Mouse (Mus musculus): ENCODE data around the gene Wwtr1. TPM values are rescaled to one million over a fixed set of nuclear protein-coding genes. Genes with fewer than 3 reads are reported as not detected.

The Wwtr1 gene
- polyA plus RNA-seq, 1 experiment from 2014 or later = 17.7 TPM

- Histone ChIP-seq H3K4me3 (ENCODE audit: low read length) (no peak overlapping the region), H3K9ac (ENCODE audit: low read depth, low read length) (no peak overlapping the region), H3K4me2 (replicated peaks; ENCODE audit: low read depth, low read length) (no peak overlapping the region), H3K27ac (ENCODE audit: low read depth, low read length) (no peak overlapping the region), H3K4me1 (ENCODE audit: control insufficient read depth, insufficient read depth, low read length) (peaks cover 9% of the 10 kb centered on the region), H3K9me3 (ENCODE audit: control insufficient read depth, low read length) (no peaks in the 10 kb centered on the region), H3K27me3 (ENCODE audit: control insufficient read depth, insufficient read depth, low read length) (no peaks in the 10 kb centered on the region), H3K36me3 (ENCODE audit: control insufficient read depth, insufficient read depth, low read length) (no peaks in the 10 kb centered on the region)
- 75% methylated on average over 18 of the region's 18 CpGs for WGBS
- ATAC-seq (ENCODE audit: low FRiP score, low TSS enrichment) = no peak
These were observed 63.7 kb downstream of the Wwtr1 start for GRCm38 (mm10) chr3:57511816-57512586.

- no peaks in the 10 kb centered on the region for H3K27me3 ChIP-seq (ENCODE audit: control insufficient read depth, insufficient read depth, low read length)
- no peak overlapping the region for H3K9ac ChIP-seq (ENCODE audit: low read depth, low read length)
- WGBS = 87% methylated on average over 7 of the region's 7 CpGs
- no peaks in the 10 kb centered on the region for H3K9me3 ChIP-seq (ENCODE audit: control insufficient read depth, low read length)
- peaks cover 9% of the 10 kb centered on the region for H3K4me1 ChIP-seq (ENCODE audit: control insufficient read depth, insufficient read depth, low read length)
- H3K4me2 ChIP-seq (replicated peaks; ENCODE audit: low read depth, low read length) = no peak overlapping the region
- no peak for ATAC-seq (ENCODE audit: low FRiP score, low TSS enrichment)
- H3K4me3 ChIP-seq (ENCODE audit: low read length) = no peak overlapping the region
- no peaks in the 10 kb centered on the region for H3K36me3 ChIP-seq (ENCODE audit: control insufficient read depth, insufficient read depth, low read length)
- no peak overlapping the region for H3K27ac ChIP-seq (ENCODE audit: low read depth, low read length)
These were observed 65.6 kb downstream of the Wwtr1 start for GRCm38 (mm10) chr3:57509945-57510675.

GRCm38 (mm10) chr3:57505991-57506390, 69.7 kb downstream of the Wwtr1 start:
- no peaks in the 10 kb centered on the region for H3K27me3 ChIP-seq (ENCODE audit: control insufficient read depth, insufficient read depth, low read length)
- no peak overlapping the region for H3K4me3 ChIP-seq (ENCODE audit: low read length)
- WGBS = 87% methylated on average over 10 of the region's 10 CpGs
- H3K4me2 ChIP-seq (replicated peaks; ENCODE audit: low read depth, low read length) = no peak overlapping the region
- no peak for ATAC-seq (ENCODE audit: low FRiP score, low TSS enrichment)
- no peaks in the 10 kb centered on the region for H3K4me1 ChIP-seq (ENCODE audit: control insufficient read depth, insufficient read depth, low read length)
- H3K36me3 ChIP-seq (ENCODE audit: control insufficient read depth, insufficient read depth, low read length) = peaks cover 6% of the 10 kb centered on the region; the same call in 1 of the 2 replicates
- H3K27ac ChIP-seq (ENCODE audit: low read depth, low read length) = no peak overlapping the region
- no peak overlapping the region for H3K9ac ChIP-seq (ENCODE audit: low read depth, low read length)
- no peaks in the 10 kb centered on the region for H3K9me3 ChIP-seq (ENCODE audit: control insufficient read depth, low read length)

- Histone ChIP-seq H3K27me3 (ENCODE audit: control insufficient read depth, insufficient read depth, low read length) (no peaks in the 10 kb centered on the region), H3K27ac (ENCODE audit: low read depth, low read length) (no peak overlapping the region), H3K9ac (ENCODE audit: low read depth, low read length) (no peak overlapping the region), H3K4me2 (replicated peaks; ENCODE audit: low read depth, low read length) (no peak overlapping the region), H3K9me3 (ENCODE audit: control insufficient read depth, low read length) (no peaks in the 10 kb centered on the region), H3K4me3 (ENCODE audit: low read length) (no peak overlapping the region), H3K4me1 (ENCODE audit: control insufficient read depth, insufficient read depth, low read length) (no peaks in the 10 kb centered on the region), H3K36me3 (ENCODE audit: control insufficient read depth, insufficient read depth, low read length) (peaks cover 9% of the 10 kb centered on the region; the same call in 1 of the 2 replicates)
- ATAC-seq (ENCODE audit: low FRiP score, low TSS enrichment) = no peak
- 30% methylated on average over 2 of the region's 2 CpGs for WGBS
These were observed 71.0 kb downstream of the Wwtr1 start for GRCm38 (mm10) chr3:57504756-57505155.

GRCm38 (mm10) chr3:57501596-57502220, 74.0 kb downstream of the Wwtr1 start:
- peaks cover 9% of the 10 kb centered on the region; the same call in 1 of the 2 replicates for H3K36me3 ChIP-seq (ENCODE audit: control insufficient read depth, insufficient read depth, low read length)
- H3K9ac ChIP-seq (ENCODE audit: low read depth, low read length) = no peak overlapping the region
- no peak overlapping the region for H3K4me2 ChIP-seq (replicated peaks; ENCODE audit: low read depth, low read length)
- H3K4me1 ChIP-seq (ENCODE audit: control insufficient read depth, insufficient read depth, low read length) = no peaks in the 10 kb centered on the region
- no peak for ATAC-seq (ENCODE audit: low FRiP score, low TSS enrichment)
- H3K27ac ChIP-seq (ENCODE audit: low read depth, low read length) = no peak overlapping the region
- no peaks in the 10 kb centered on the region for H3K9me3 ChIP-seq (ENCODE audit: control insufficient read depth, low read length)
- H3K27me3 ChIP-seq (ENCODE audit: control insufficient read depth, insufficient read depth, low read length) = no peaks in the 10 kb centered on the region
- H3K4me3 ChIP-seq (ENCODE audit: low read length) = no peak overlapping the region
- WGBS = 80% methylated on average over 10 of the region's 10 CpGs

GRCm38 (mm10) chr3:57500846-57501245, 74.9 kb downstream of the Wwtr1 start:
- no peaks in the 10 kb centered on the region for H3K27me3 ChIP-seq (ENCODE audit: control insufficient read depth, insufficient read depth, low read length)
- no peak overlapping the region for H3K4me2 ChIP-seq (replicated peaks; ENCODE audit: low read depth, low read length)
- H3K9ac ChIP-seq (ENCODE audit: low read depth, low read length) = no peak overlapping the region
- H3K4me1 ChIP-seq (ENCODE audit: control insufficient read depth, insufficient read depth, low read length) = no peaks in the 10 kb centered on the region
- H3K27ac ChIP-seq (ENCODE audit: low read depth, low read length) = no peak overlapping the region
- no peak for ATAC-seq (ENCODE audit: low FRiP score, low TSS enrichment)
- 92% methylated on average over 9 of the region's 9 CpGs for WGBS
- peaks cover 9% of the 10 kb centered on the region; the same call in 1 of the 2 replicates for H3K36me3 ChIP-seq (ENCODE audit: control insufficient read depth, insufficient read depth, low read length)
- H3K4me3 ChIP-seq (ENCODE audit: low read length) = no peak overlapping the region
- H3K9me3 ChIP-seq (ENCODE audit: control insufficient read depth, low read length) = no peaks in the 10 kb centered on the region

- no peak for ATAC-seq (ENCODE audit: low FRiP score, low TSS enrichment)
- Histone ChIP-seq H3K27ac (ENCODE audit: low read depth, low read length) (no peak overlapping the region), H3K9me3 (ENCODE audit: control insufficient read depth, low read length) (no peaks in the 10 kb centered on the region), H3K27me3 (ENCODE audit: control insufficient read depth, insufficient read depth, low read length) (no peaks in the 10 kb centered on the region), H3K9ac (ENCODE audit: low read depth, low read length) (no peak overlapping the region), H3K36me3 (ENCODE audit: control insufficient read depth, insufficient read depth, low read length) (peaks cover 9% of the 10 kb centered on the region; the same call in 1 of the 2 replicates), H3K4me3 (ENCODE audit: low read length) (no peak overlapping the region), H3K4me1 (ENCODE audit: control insufficient read depth, insufficient read depth, low read length) (no peaks in the 10 kb centered on the region), H3K4me2 (replicated peaks; ENCODE audit: low read depth, low read length) (no peak overlapping the region)
- WGBS = 72% methylated on average over 1 of the region's 1 CpGs
These were observed 77.9 kb downstream of the Wwtr1 start for GRCm38 (mm10) chr3:57497791-57498190.

- Histone ChIP-seq H3K27ac (ENCODE audit: low read depth, low read length) (no peak overlapping the region), H3K4me1 (ENCODE audit: control insufficient read depth, insufficient read depth, low read length) (no peaks in the 10 kb centered on the region), H3K36me3 (ENCODE audit: control insufficient read depth, insufficient read depth, low read length) (peaks cover 7% of the 10 kb centered on the region; the same call in 1 of the 2 replicates), H3K27me3 (ENCODE audit: control insufficient read depth, insufficient read depth, low read length) (no peaks in the 10 kb centered on the region), H3K9ac (ENCODE audit: low read depth, low read length) (no peak overlapping the region), H3K9me3 (ENCODE audit: control insufficient read depth, low read length) (no peaks in the 10 kb centered on the region), H3K4me2 (replicated peaks; ENCODE audit: low read depth, low read length) (no peak overlapping the region), H3K4me3 (ENCODE audit: low read length) (no peak overlapping the region)
- no peak for ATAC-seq (ENCODE audit: low FRiP score, low TSS enrichment)
- WGBS = 32% methylated on average over 2 of the region's 2 CpGs
These were observed 79.3 kb downstream of the Wwtr1 start for GRCm38 (mm10) chr3:57496428-57496827.

All from kidney, embryonic 14.5 days (tissue).